Mouse (Mus musculus): ENCODE measurements around the gene Ppme1. TPM values are rescaled to one million over a fixed set of nuclear protein-coding genes. Genes with fewer than 3 reads are reported as not detected.

Gene Ppme1
- polyA plus RNA-seq (2017; shearing (Covaris generic)) = 10 to 100 TPM; 19.5 to 23.9 (median 22.9) TPM

DNA sequence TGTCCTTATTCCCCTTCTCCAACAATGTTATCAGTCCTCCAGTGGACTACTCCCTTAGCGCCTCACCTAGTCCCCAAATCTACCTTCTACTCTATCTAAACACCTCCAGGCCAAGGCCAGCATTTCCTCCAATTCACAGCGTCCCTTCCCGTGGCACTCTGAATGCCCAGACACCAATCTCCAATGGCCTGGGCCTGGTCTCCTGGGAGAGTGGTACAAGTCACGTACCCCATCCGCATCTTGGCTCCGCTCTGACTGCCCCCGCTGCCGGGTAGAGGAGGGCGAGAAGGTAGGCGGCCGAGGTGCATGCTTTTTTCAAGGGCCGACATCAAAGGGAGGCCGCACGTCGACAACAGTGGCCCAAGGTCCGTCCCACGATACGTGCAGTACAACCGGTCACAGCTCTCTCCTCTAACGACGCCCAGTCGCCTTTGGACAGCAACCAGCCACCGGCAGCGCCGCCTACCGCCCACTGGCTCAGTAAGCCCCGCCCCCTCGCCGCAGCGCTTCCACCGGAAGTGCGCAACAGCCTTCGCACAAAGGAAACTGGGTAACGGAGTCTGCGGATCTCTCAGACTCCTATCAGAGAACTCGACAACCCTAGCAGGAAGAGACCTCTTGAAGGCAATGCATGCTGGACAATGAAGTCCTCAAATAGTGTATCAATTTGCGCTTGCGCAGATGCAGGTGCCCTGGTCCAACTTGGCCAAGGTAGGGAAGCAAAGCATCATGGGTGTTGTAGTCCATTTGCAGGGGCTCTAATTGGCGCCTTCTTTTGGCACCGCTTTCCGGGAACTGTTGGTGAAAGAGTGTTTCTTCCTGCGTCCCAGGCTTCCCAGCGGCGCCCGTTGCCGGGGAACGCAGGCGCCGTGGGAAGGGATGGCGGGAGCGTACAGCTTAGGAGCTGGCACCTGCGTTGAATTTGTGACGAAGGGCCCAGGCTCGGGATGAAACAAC lies at the start of gene Ppme1, which contains the start of gene C2cd3:
Gene Ppme1, minus strand, starts transcription at position 813 of the 957 bp plus-strand sequence.
Gene C2cd3, plus strand, starts transcription at position 739 of the 957 bp plus-strand sequence.
- peak; percentile 98 for ATAC-seq

DNA sequence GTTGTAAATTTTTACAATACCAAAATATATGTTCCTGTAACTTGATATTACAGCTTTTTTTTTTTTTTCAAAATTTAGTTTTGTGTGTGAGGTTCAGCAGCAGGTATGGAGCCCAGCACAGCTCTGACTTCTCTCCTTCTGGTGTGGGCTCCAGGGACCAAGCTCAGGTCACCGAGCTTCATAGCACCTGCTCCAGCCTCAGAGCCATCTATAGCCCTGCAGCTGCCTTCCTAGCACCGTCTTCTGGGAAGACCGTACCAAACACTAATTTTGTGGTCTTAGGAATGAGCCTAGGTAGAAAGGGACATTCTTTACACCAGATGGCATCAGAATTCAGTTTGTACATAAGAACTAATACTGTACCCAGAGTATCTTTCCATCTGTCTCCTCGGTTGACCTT lies 36.6 kb upstream of the Ppme1 start:
- ATAC-seq = no peak

DNA sequence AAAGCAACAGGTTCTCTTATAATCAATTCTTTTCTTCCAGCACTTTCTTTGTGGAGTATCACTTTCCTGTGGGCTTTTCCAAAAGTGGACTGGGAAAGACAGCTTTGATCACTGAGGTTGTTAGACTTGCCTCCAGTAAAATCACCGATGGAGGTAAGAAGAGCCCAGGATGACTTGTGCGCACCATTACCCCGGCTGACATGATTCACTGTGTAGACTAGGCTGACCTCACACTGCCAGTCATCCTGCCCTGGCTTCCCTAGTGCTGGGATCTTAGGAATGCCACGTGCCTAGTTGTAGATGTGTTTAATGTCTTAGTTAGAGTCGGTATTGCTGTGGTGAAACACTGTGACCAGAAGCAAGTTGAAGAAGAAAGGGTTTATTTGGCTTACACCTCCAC lies 35.6 kb upstream of the Ppme1 start:
- ATAC-seq = no peak

DNA sequence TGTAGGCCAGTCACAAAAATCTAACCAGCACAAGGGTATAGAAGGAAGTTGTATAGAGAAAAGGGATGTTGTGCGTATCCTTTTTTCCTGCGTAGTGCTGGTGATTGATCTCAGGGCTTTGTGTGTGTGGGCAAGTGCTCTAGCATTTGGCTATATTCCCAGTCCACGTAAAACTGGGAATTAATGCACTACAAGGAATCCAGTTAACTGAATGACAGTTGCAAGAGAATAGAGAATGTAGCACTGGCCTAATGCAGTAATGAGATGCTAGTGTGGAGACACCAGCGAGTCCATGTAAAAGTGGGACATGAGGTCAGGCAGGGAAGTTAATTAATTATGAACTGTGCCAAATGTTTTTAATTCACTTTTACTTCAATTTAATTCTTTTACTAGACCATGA lies 30.6 kb upstream of the Ppme1 start:
- ATAC-seq = no peak

DNA sequence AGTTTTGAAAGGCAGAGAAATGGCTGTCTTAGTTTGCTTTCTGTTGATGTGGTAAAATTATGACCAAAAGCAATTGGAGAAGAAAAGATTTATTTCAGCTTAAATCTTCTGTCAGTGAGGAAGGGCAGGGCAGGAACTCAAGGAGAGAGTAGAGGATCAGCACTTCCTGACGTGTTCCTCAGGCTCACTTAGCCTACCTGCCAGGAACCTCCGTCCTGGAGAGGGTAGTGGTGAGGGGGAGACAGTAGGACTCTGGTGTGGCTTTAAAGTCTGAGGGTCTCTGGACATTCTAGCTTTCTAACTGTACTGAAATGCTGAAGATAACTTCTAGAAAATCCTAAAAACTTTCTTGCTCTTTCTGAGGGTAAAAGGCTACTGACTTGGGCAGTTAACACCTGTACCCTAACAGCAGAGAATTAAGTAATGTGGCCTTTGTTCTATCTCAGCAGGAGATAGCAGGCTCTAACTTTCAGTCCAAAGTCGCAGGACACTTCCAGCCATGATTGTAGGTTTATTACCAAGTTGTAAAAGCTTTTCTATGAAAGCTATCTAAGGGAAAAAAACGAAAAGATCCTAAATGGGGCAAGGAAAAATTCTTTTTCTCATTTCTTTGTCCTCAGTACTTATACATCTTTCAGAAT lies 28.9 kb upstream of the Ppme1 start:
- ATAC-seq = no peak

DNA sequence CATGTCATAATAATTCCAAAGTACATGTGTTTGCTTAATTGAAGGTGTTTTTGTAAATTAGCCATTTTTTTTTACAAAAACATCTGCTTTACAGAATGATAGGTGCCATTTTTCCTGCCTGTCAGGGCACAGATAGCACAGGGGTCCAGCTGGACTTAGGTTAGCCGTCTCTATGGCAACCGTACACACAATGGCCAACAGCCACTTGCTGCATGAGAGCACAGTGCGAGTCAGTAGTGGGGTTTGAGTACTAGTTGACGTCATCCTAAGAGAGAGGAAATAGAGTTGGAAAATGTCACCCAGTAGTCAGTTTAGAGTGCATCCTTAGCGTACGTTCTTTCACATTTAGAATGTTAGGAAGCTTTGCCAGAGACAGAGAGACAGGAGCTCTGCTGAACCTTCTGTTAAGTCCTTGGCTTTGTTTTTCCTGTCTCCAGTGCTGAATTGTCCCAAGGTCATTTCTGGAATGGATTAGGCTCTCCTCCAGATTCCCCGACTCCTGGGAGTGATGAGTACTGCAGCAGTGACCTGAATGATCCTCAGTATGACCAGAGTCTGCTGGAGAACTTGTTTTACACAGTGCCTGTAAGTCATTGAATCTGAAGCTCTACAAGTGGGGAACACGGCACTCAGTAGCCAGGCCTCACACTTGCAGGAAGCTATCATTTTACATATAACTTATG lies 27.3 kb upstream of the Ppme1 start:
- no peak for ATAC-seq

DNA sequence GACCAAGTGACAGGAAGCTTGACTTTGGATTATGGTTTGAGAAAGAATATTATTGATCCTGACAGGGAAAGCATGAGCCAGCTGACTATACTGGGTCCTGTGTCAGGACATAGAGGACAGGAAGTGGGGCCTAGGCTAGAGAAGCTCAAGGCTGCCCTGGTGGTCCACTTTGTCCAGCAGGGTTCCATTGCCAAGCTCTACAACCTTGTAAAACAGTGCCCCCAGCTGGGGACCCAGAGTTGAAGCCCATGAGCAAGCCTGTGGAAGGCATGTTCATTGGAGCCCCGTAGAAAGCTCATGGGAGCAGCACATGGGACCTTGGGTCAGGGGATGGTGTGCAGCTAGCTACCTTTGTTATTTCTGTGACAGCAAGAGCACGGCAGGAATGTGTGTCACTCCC lies 20.2 kb upstream of the Ppme1 start:
- no peak for ATAC-seq

DNA sequence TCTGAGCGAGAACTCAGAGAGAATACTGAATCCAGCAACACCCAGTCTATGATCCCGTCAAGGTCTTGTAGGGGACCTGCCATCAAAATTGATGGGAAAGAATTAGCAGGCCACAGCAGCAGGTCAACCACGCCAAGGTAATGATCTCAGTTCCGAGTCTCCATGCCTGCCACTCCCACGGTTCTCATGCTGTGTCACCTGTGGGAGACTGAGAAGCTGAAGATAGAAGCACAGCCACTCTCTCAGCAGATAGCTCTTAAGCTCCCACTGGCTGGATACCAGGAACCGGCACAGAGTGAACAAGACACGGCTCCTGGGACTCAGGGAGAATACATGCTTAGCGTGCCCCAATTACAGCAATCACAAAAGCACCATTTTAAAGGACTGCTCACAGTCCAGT lies 18.1 kb upstream of the Ppme1 start:
- ATAC-seq = no peak

DNA sequence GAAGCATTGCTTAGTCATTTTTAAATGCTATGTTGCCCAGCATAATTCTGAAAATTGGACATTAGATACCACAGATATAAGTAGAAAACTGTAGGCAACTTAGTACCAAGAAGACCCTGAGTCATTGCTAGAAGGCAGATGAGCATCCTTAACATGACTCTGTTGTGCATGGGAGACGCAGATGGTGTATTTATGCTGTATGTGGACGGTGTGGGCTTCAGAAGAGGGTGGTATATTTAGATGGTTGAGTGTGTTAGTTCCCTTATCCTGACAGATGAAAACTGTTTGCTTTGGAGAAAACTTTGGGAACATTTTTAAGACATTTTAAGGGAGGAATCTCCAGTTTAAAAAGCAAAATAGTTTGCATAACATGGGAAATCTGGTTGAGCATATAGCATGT lies 16.1 kb upstream of the Ppme1 start:
- no peak for ATAC-seq

DNA sequence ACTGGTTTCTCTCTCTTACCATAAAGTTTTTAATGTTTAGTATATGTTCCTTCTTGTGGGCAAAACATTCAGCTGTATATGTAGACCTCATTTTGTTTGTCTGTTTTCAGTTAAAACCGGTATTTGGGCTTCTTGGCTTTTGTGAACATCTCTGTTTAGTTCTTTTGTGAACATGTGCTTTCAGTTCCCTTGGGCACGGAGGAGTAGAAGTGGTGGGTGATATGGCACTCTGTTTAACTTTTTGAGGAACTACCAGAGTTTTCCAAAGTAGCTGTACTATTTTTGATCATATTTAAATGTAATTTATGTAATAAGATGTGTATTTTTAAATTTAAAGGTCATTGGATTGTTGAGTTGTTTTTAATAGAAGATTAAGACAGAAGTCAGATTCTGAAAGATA lies 11.1 kb upstream of the Ppme1 start:
- no peak for ATAC-seq

DNA sequence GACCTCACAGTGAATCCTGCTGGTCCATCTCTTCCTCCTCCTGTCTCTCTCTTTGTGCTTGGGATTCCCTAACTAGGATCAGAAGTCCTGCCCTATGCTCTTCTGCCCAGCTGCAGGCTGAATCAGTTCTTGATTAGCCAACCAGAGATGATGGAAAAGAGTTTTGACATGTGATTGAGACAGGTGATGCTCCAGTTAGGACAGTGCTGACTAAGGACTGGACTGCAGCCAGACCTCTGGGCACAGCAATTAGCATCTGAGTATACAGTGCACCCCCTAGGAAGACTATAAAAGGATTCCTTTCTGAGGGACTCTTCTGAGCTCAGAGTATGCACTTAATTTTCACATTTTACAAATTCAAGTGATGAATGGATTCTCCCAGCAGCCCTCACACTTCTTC lies 9.1 kb upstream of the Ppme1 start:
- ATAC-seq = no peak

DNA sequence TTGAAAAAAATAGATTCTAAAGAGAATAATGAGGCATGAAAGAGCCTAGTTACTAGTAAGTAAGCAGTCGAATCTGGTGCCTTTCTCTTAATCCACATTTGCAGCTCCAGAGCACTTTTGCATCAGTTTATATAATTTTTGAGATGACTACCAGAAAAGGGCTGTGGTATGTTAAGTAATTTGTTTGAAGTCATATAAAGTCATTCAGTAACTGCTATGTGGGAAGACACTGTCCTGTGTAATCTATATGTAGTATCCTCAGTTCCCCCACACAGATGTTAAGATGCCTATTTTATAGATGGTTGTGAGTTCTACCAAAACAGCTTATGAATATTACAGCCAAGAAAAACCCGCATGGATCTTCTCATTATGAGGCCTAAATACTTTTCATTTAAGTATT lies 6.2 kb upstream of the Ppme1 start:
- ATAC-seq = no peak

DNA sequence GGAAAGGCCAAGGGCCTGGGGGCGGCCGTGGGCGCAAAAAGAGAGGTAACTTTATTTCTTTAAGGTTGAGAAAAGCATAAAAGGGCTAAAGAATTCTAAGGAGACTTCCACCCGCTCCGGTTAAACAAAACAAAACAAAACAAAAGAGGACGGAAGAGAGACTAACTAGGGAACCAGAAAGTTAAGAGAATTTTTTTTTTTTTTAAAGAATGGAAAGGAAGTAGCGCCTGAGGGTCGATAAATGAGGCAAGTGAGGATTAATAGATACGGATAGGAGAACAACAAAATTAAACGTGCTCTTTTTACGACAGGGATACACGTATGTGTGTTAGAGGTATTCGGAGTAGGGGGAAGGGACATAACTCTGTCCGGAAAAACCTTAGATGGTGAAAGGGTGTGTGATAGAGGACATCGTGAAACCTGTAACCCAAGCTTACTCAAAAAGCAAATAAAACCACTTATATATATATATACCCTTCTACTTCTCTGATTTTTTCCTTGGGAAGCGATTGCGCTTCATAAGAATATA lies 409 bp upstream of the Ppme1 start:
- ATAC-seq = no peak

DNA sequence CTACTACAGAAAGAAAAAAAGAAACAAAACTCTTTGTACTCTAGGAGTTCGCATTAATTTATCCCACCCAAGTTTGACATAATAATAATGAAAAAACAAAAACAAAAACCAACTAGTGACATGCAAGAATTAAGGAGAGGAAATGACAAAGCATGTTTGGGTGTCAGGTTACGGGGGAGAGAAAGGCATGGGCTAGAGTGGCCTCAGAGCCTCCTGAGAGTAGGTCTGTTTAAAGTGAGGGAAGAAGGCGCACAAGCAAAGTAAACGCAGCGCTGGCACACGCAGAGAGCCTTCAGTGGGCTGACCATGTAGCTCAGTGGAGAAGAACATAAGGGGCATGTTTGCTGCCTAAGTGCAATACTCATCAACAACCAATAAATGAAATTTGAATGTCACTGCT lies 7.2 kb downstream of the Ppme1 start:
- no peak for ATAC-seq

DNA sequence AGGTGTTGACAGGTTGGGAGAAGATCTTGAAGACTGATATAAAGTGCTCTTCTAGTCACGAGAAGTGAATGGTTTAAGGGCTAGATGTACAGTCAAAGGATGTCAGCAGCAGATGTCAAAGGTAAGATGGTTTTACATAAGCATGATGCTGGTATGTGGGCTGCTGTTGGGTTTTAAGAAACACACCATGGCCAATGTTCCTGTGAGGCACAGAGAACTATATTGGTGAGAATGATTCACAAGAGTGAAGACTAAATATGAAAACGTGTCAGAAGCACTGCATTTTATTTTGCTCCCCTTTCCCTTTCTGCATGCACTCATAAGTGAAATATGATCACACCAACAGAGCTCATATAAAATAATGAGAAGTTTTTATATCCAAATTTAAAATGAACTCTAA lies 8.9 kb downstream of the Ppme1 start:
- no peak for ATAC-seq

DNA sequence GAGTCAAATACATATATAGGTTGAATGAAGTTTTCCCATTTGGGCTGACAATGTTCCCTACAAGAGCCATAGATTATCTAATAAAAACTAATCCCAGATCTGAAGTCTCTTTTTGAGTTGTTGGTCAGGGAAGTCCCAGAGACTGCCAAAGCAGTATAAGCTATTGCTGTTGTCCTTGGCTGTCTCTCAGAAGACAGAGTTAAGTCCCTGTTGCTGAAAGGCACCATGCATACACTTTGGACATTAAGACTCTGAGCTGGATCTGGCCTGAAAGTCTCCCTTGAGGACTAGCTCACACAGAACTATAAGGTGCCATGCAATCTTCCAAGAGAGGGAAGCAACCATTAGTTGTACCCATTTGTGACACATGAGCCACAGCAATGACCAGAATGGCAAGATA lies 14.3 kb downstream of the Ppme1 start:
- ATAC-seq = no peak

DNA sequence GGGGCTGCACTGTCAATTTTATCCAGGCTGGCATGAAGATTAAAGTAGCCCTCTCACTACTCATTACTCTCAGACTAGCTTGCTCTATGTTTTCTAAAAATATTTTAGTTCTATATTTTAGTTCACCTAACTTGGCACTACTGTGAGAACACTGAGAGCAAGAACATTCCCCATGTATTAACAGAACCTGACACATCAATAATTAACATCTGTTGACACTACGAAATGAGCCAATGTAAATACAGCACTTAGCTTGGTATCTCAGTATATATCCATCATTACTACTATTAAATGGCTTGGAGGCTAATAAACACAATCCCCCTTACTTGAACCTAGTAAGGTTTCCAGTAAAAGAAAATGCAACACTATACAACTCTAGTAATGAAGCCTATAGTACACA lies 15.3 kb downstream of the Ppme1 start:
- no peak for ATAC-seq

DNA sequence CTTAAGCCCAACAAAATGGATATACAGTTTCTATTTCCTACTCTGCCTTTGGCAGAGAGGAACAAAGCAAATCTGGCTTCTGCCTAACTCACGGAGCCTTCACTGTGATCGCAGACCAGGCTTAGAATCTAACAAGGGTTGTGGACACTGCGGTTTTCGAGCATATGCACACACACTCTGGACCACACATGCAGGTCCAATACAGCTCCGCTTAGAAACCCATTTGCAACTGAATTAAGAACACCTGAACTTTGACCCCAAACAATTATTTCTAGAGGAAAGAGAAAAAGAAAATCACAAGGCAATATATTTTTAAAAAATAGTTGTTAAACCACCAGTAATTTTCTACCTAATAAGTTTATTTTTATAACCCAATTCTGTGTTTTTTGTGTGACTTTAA lies 15.8 kb downstream of the Ppme1 start:
- no peak for ATAC-seq

DNA sequence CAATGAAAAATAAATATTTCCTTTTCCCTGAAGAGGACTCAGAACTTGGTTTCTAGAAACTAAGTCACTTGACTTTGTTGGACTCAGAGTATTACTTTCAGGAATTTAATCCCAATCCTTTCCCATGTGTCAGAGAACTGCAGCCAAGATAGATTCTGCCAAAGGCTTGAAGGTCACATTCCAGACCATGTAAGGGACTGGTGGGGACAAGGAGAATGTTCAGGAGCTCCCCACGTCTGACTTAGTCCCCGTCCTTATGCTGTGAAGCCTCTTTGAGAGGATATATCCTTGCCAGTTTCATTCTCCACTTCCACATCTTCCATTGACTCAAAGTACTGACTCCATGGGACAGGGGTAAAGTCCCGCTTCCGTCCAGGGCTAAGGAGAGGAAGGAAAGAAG lies 17.1 kb downstream of the Ppme1 start:
- ATAC-seq = no peak

DNA sequence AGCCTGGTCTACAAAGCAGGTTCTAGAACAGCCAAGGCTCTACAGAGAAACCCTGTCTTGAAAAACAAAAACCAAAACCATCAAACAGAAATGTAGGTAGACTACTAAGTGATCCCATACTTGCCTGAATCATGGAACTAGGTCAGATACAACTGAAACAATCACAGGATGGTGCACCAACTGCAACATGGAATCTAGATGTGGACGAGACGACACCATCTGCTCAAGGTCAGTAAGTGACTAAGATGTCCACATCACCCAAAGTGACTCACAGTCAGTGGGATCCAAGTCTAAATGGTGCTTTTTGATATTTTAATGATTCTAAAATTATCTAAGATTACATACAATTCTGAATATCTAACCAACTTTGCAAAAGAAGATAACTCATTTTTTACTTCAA lies 36.2 kb downstream of the Ppme1 start:
- ATAC-seq = no peak

DNA sequence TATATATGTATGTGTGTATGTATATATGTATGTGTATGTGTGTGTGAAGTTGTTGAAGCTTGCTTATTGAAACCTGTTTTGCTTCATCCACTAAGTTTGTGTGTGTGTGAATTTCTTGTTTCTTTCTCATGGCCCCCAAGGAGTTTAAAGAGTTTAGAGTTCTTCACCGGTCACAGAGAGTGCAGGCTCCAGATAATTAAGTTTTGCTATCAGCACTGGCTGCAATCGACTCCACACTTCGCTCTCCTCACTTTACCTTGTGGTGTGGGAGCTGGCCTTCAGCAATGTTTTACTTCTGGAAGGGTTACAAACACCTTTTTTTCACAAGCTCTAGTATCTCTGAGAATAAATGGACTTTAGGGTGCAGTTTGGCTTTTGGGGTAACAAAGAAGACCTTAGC lies 40.8 kb downstream of the Ppme1 start:
- ATAC-seq = no peak

DNA sequence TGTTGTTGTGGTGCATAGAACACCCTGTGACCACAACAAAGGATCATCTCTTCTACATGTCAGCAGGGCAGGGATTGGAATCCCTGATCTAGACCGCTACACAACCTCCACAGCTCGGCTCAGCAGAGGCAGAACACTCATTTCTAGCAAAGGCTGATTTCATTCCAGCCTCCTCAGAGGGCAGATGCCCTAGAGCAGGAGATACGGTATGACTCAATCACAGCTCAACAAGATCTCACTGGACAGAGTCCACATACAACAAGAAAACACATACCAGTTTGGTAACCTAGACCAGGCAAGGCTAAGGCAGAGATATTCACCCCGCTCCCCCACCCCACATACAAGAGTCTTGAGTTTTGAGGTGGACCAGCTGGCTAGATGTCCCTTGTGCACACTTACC lies 43.5 kb downstream of the Ppme1 start:
- no peak for ATAC-seq

DNA sequence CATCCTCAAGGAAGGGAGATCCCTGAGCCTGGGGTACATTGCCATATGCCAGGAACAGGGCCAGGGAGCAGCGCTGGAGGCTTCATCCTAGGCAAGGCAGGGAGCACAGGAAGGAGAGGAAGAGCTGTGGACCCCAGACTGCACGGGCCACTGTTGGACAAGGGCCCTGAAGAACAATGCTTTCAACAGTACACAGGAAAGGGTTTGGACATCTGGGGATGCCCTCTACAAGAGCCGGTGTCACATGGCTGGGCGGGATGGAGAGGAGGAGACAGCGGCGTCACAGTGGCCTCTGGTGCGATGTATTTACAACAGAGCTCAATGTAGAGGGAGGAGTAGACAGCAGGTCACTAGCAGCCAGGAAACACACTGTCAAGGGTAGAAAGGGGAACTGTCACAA lies 44.6 kb downstream of the Ppme1 start:
- no peak for ATAC-seq
